Mouse (Mus musculus) Patski (cell line): ENCODE results near the gene Unc93a2. TPM values are rescaled to one million over a fixed set of nuclear protein-coding genes. Genes with fewer than 3 reads are reported as not detected.
A peak's percentile ranks its signal among the peaks of the same experiment; 100 is the strongest.
"Not testable (repeated sequence)": the region's sequence is repeated elsewhere in the genome, so short reads cannot be mapped to it uniquely, and the experiment has no call there.

ENCODE experiments used
- ATAC-seq: fragments of 100-300 bp; one replicate; pipeline ENCODE4 v1.8.0; 2021
- CTCF ChIA-PET: fragments of 350-600 bp; sonication (Branson Sonifier 250); formaldehyde crosslinking; loops from one replicate; lab custom pipeline; 2022; ENCODE audit warnings: inconsistent platforms; lab: Charles Lee
- POLR2A ChIA-PET: fragments of 350-600 bp; sonication (Branson Sonifier 250); formaldehyde crosslinking; loops from one replicate; lab custom pipeline; 2022; ENCODE audit warnings: antibody characterized with exemption, inconsistent platforms; lab: Charles Lee
- DNase-seq: peaks from one replicate; pipeline ENCODE4 v3.0.0-alpha.2; 2011; ENCODE audit warnings: low read depth, low spot score
- H3K27me3 ChIP-seq: fragments of 371-371 bp; one replicate; pipeline ENCODE4 v1.5.1; 2021
- in situ Hi-C: fragments of 300-500 bp; cut with MboI; formaldehyde crosslinking; loops from 3 replicates; pipeline ENCODE4 v1.11.1; 2018; ENCODE audit warnings: low pct_unique_long_range_greater_than_20kb, mixed read lengths
- polyA plus RNA-seq: library from polyadenylated mRNA; unstranded; gene quantifications from one replicate; pipeline ENCODE4 v1.2.3, GENCODE M21; 2021

Gene Unc93a2
- polyA plus RNA-seq: 2.1 TPM

DNA sequence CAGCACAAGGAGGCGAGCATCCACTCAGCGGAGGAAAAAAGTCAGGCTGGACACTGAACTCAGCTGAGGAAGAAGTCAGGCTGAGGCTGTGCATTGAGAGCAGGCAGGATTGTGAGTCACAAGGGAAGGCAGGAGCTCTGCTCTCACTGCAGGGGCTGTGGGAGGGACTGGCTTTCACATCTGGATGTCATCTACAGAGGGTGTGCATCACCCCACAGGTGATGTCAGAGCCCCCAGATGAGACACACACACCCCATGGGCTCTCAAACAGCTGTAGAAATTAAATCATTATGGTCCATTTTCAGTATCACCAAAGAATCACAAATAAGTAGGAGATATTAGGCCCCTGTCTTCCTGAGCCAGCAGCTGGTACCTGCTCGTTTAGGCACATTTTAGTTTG, at the start of gene Unc93a2:
Gene Unc93a2 (minus strand): TSS at position 101 of the 400 bp plus-strand sequence.
- in situ Hi-C loops, ATAC-seq, DNase-seq, CTCF ChIA-PET, H3K27me3 ChIP-seq, POLR2A ChIA-PET: not testable (repeated sequence)

DNA sequence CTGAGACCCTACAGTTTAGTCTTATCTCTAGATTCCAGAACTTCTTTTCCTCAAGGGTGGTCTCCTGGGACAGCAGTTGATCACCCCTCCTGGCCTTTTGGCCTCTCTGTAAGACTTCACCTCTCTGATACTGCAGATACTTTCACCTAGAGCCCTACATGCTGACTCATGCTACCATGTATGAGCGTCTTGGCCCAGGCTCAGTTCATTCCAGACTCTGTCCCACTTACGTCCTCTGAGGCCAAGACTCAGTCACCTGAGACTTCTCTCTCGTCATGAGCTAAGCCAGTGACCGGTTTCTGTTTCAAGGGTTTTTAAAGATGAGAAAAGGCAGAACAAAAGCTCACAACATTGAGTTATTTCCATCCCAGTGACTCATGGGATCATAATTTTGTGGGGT, 48.9 kb upstream of the Unc93a2 start:
- H3K27me3 ChIP-seq, POLR2A ChIA-PET, CTCF ChIA-PET, ATAC-seq, DNase-seq, in situ Hi-C loops: not testable (repeated sequence)

DNA sequence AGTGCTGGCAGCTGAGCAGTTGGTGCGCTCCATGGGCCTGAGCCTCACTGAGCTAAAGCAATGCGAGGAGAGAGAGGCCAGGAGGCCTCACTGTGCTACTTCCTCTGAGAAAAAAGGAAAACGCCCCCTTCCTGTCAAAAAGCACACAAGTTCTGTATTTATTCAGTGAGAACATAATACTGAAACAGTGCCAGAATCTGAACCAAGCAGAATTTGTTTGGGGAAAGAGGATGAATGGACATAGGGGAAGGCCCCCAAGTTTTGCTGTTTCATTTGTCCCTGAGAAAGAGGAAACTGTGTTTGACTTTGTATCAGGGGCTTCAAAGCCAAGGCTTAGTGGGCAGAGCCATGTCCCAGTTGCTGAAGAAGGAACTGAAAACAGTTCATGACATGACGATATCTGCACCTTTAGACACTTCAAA, 45.0 kb upstream of the Unc93a2 start:
- POLR2A ChIA-PET, ATAC-seq, CTCF ChIA-PET: not testable (repeated sequence)

DNA sequence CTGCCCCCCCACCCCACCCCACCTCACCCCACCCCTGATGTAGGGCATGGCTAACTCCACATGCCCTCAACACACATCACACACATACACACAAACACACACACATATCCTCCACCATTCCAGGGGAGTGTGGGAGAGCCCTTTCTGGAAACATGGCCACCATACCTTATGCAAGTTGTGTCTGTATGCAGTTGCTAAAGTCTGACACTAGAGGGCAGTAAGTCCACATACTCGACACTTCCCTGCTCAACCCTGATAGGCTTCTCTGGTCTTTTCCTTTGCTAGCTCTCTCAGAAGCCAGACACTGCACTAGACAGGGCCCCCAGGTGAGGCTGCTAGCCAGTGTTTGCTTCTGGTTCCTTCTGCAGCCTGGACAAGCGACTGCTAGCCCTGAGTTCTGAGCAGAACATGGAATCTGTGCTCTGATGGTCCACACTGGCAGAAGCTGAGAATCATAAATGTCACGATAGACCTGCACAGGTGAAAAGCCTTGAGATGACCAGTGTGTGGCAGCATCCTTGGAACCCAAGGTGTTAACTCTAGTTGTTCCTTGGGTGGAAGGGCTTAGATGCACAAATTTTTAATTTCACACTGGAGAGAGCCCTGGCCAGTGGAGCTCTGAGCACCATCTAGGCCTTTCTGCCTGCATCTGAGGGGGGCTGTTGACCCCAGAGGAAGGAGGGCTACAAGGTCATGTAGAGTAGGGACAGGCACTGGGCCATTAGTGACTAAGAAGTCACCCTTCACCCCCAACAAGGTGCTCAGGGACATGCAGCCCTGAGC, 35.1 kb upstream of the Unc93a2 start:
- H3K27me3 ChIP-seq, in situ Hi-C loops, CTCF ChIA-PET, POLR2A ChIA-PET, DNase-seq: not testable (repeated sequence)
- ATAC-seq: peak; percentile 69

More for the DNA sequence above, 45.0 kb upstream of the Unc93a2 start:
- DNase-seq, in situ Hi-C loops, H3K27me3 ChIP-seq: not testable (repeated sequence)

DNA sequence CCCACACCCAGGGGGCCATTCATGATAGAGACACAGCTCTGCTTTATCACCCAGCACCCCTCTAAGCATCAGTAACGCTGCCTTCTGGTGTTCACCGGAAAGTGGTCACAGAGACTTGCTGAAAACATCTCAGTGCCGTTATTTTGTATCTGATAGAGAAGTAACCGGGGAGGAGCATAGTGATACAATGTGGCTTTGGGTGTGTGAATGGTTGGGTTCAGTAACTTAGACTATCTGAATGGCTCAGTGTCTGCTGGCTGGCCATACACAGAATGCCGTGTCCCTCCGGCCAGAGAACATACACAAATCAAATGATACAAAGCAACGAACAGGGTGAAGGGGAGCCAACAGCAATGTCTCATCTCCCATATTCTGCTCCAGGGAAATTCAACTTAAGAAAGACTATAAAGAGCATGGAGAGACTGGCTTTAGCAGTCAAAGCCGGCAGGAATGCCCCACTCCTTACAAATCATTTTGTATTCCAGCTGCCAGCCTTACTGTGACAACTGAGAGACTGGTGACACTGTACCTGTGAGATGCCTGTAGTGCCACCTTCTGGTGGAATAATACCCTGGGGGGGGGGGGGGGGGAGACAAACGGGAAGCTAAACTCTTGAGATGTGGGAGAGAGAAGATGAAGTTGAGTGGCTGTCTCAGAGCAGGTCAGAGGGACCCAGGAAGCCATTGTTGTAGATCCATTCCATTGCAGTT, 29.5 kb upstream of the Unc93a2 start:
- H3K27me3 ChIP-seq, ATAC-seq, POLR2A ChIA-PET, DNase-seq, CTCF ChIA-PET, in situ Hi-C loops: not testable (repeated sequence)

DNA sequence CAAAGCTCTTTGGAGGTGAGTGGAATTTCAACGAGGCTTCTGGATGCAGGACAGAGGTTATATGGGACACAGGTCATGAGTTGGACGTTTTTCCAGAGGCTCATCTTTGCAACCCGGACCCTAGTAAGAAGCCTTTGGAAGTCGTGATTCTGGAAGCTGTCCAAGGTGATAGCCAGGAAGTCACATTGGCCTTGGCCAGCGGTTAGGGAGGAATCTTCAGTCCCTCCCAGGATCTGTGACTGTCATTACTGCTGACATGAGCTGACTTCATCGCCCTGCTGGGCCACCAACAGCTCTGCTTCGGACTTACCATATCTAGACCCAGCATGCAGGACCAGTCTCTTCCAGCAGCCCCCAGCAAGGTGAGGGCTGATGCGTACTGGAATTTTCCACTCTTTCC, 28.1 kb upstream of the Unc93a2 start:
- DNase-seq, in situ Hi-C loops, CTCF ChIA-PET, ATAC-seq, H3K27me3 ChIP-seq, POLR2A ChIA-PET: not testable (repeated sequence)

DNA sequence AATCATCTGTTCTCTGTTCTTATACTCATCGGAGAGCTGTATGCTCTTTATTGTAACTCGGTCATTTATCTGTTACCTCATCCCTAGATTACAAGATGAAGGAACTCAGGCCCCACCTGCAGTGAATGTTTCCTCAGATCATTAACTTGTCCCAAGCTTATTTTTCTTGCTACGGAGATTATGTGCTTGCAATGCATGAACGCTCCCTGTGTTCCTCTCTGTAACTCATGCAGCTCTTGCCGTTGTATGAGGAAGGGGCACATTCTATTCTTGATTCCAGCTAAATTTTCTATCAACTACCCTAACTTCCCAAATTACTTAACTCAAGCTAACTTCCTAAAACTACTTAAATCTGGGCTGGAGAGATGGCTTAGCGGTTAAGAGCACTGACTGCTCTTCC, 14.5 kb upstream of the Unc93a2 start:
- ATAC-seq: peak; percentile 62
- POLR2A ChIA-PET, DNase-seq, CTCF ChIA-PET, in situ Hi-C loops, H3K27me3 ChIP-seq: not testable (repeated sequence)

DNA sequence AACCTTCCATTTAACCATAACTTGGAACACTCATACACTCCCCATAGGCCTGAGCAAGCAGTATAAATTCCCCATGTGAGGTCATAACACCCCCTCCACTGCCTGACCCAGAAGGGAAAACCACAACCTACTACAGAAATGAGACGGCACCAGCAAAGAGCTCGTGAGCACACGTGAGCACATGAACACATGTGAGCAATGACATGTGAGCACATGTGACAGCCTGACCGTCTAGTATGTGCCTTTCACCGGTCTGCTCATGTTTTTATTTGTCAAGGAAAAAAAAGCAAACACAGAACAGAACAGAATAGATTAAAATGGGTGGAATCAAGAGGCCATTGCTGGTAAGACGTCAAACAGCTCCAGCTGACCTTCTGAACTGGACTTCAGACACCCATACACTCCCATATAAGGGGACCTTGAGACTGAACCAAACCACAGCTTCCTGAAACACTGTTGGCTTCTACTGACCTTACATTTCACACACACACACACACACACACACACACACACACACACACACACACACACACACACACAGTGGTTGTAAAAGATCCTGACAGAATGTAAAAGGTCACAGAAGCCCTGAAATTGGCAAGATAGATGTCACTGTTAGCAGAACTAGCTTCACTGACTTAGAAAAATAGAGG, 13.1 kb upstream of the Unc93a2 start:
- in situ Hi-C loops, DNase-seq, CTCF ChIA-PET, ATAC-seq, H3K27me3 ChIP-seq: not testable (repeated sequence)
- POLR2A ChIA-PET: interaction anchor here (0.7 kb wide), 1 partner anchor 127 kb away, joined by 6 read pairs; no protein-coding TSS in a partner anchor

DNA sequence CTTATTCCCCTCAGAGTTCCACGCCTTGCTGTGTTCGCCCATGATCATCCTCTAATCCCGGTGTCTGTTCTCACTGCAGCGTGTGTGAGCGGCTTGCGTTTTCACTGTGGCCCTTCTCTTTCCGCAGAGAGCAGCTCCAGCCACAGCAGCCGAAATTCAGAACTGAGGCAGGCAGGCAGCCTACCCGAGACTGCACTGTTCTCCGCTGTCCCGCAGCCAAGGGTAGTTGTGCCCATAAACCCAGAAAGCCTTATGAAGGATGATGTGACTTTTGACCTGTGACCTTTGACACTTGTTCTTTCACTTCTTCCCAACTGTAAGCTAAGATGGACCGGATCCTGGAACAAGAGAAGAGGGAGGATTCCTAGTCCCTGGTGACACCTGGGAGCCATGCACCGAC, 11.8 kb upstream of the Unc93a2 start:
- ATAC-seq, in situ Hi-C loops, H3K27me3 ChIP-seq, DNase-seq, POLR2A ChIA-PET, CTCF ChIA-PET: not testable (repeated sequence)

DNA sequence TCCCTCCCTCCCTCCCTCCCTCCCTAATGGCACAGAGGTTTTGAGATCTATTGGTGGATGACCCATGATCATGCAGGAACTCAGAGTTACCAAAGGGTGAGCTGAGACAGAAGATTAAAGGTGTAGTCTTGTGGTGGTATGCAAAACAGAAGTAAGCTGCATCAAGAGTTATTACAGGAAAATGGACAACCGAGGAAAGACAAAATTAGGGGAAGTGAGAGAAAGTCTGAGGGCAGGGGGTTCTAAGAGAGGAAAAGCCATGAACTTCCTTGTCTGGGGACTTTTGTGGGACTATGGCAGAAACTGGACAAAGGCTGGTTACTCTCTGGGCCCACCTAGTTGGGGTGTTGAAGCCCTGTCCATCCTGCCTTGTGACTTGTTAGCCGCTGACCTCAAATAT, 11.0 kb upstream of the Unc93a2 start:
- in situ Hi-C loops, ATAC-seq, CTCF ChIA-PET, H3K27me3 ChIP-seq, POLR2A ChIA-PET, DNase-seq: not testable (repeated sequence)

DNA sequence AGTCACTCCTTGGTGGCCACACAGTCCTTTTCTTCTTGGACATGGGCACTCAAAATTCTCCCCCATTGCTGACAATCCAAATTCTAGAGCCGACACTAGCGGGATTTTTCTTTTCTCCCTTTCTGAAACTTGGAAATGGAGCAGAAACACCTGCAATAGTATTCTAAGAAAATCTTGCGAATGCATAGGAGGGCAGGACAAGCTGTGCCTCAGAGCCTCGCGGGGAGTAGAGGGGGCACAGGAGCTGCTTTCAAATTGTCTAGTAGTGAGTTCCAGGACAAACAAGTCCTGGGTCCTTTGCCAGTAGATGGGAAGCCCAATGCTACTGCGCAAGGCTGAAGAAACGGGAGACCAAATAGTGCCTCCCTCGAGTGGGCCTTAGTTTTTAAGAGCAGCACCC, 10.4 kb upstream of the Unc93a2 start:
- CTCF ChIA-PET, POLR2A ChIA-PET, H3K27me3 ChIP-seq, ATAC-seq, in situ Hi-C loops, DNase-seq: not testable (repeated sequence)

DNA sequence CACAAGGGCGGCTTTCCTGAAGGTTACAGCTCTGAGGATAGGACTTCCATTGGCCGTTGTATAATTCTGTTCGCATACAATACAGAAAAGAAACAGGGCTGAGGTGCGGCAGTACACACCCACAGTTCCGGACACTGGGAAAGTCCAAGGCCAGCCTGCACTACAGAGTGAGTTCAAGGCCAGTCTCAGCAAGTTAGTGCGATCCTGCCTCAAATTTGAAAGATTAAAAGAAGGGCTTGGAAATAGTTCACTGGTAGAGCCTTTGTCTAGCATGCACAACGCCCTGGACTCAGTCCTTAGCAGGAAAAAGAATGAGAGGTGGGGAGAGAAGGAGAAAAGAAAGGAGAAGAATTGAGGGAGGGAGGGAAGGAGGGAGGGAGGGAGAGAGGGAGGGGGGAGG, 9.9 kb upstream of the Unc93a2 start:
- POLR2A ChIA-PET: not testable (repeated sequence)

DNA sequence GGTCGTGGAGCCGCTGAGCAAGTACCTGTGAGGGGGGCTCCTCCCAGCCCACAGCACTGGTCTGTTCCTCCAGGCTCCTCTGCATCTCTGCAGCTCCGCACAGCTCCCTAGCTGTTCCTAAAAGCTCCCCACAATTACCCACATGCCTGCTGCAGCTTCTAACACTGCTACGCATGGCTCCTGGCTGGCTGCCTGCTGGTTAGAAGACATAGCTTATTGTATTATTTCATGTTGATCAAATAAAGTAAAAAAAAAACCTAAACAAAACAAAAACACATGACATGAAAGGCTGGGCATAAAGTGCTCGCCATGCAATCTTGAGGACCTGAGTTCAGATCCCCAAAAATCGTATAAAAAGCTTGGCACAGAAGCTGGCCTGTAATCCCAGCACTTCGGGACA, 4.6 kb upstream of the Unc93a2 start:
- ATAC-seq, DNase-seq, in situ Hi-C loops, H3K27me3 ChIP-seq, CTCF ChIA-PET, POLR2A ChIA-PET: not testable (repeated sequence)

More for the DNA sequence above, 9.9 kb upstream of the Unc93a2 start:
- H3K27me3 ChIP-seq, in situ Hi-C loops, DNase-seq, ATAC-seq, CTCF ChIA-PET: not testable (repeated sequence)

DNA sequence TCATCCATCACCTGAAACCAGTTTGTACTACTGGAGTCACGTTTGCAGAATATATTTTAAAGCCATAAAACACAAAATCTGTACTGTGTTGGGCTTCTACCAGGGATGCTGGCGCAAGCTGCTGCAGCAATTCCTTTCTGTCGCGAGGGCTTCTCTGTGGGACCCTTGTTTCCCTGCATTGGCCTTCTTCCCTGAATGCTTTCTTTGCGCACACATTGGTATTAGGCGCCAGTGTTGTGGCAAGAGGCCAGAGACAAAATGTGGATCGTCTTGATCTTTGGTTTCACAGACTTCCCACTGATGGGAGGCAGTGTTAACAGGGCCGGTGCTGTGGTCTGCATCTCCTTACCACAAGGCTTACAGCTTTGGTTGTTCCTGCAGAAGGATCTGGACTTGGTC, 3.7 kb upstream of the Unc93a2 start:
- H3K27me3 ChIP-seq, ATAC-seq, in situ Hi-C loops, CTCF ChIA-PET, POLR2A ChIA-PET, DNase-seq: not testable (repeated sequence)
